Mouse (Mus musculus): ENCODE data around the gene Rsph10b.
"Not testable (repeated sequence)": the region's sequence is repeated elsewhere in the genome, so short reads cannot be mapped to it uniquely, and the experiment has no call there.

Rsph10b gene

GRCm38 (mm10) chr5:143993260-143993659 is 60.4 kb downstream of the Rsph10b start:
- DNase-seq (ENCODE audit: low read depth), result no peak

GRCm38 (mm10) chr5:143993849-143994248 is 61.0 kb downstream of the Rsph10b start:
- DNase-seq (ENCODE audit: low read depth), result no peak

GRCm38 (mm10) chr5:143994632-143995365 is 62.0 kb downstream of the Rsph10b start:
- DNase-seq (ENCODE audit: low read depth), result no peak

GRCm38 (mm10) chr5:143999409-143999808 is 66.6 kb downstream of the Rsph10b start:
- no peak for DNase-seq (ENCODE audit: low read depth)

- DNase-seq (ENCODE audit: low read depth), result no peak
These were observed 69.8 kb downstream of the Rsph10b start for GRCm38 (mm10) chr5:144002461-144003192.

GRCm38 (mm10) chr5:144013366-144014134 is 80.7 kb downstream of the Rsph10b start:
- not testable (repeated sequence) for DNase-seq (ENCODE audit: low read depth)

- peak; percentile 69 for DNase-seq (ENCODE audit: low read depth)
These were observed 81.9 kb downstream of the Rsph10b start, which contains the start of gene Ccz1 for GRCm38 (mm10) chr5:144014551-144015311. Ccz1 (minus strand) TSS chr5:144014877.

- DNase-seq (ENCODE audit: low read depth), result no peak
These were observed 82.4 kb downstream of the Rsph10b start for GRCm38 (mm10) chr5:144015312-144015650.

GRCm38 (mm10) chr5:144015845-144016244 is 83.0 kb downstream of the Rsph10b start:
- DNase-seq (ENCODE audit: low read depth), result no peak

- no peak for DNase-seq (ENCODE audit: low read depth)
These were observed 93.9 kb downstream of the Rsph10b start, which contains the start of gene Ocm for GRCm38 (mm10) chr5:144026620-144027263. Ocm (minus strand) TSS chr5:144026670.

GRCm38 (mm10) chr5:144032491-144032890 is 99.7 kb downstream of the Rsph10b start:
- no peak for DNase-seq (ENCODE audit: low read depth)

- no peak for DNase-seq (ENCODE audit: low read depth)
These were observed 101.7 kb downstream of the Rsph10b start for GRCm38 (mm10) chr5:144034567-144034966.

Measured in fibroblast of lung, adult 2 months (primary cell).